Mouse (Mus musculus): ENCODE results near the gene Papola. TPM values are rescaled to one million over a fixed set of nuclear protein-coding genes. Genes with fewer than 3 reads are reported as not detected.

Gene Papola
- polyA plus RNA-seq, 1 experiment from 2014 or later = 198 TPM

GRCm38 (mm10) chr12:105805790-105806189, 21.3 kb downstream of the Papola start:
- H3K4me1 ChIP-seq (replicated peaks) = 0 out of 2 replicates have a peak, but pooled peaks cover 3% of the 10 kb centered on the region
- H3K9ac ChIP-seq = no peak overlapping the region
- H3K27me3 ChIP-seq (replicated peaks) = no peaks in the 10 kb centered on the region
- no peak overlapping the region for H3K27ac ChIP-seq (ENCODE audit: poor library complexity, severe bottlenecking)
- H3K4me3 ChIP-seq = no peak overlapping the region
- peaks cover 62% of the 10 kb centered on the region for H3K36me3 ChIP-seq
- 79% methylated on average over 3 of the region's 3 CpGs for WGBS
- ATAC-seq (ENCODE audit: insufficient number of reproducible peaks, low FRiP score) = no peak
- no peaks in the 10 kb centered on the region for H3K9me3 ChIP-seq (replicated peaks)
- H3K4me2 ChIP-seq = no peak overlapping the region

- ATAC-seq (ENCODE audit: insufficient number of reproducible peaks, low FRiP score) = no peak
- H3K27me3 ChIP-seq (replicated peaks) = no peaks in the 10 kb centered on the region
- WGBS = 84% methylated on average over 3 of the region's 3 CpGs
Measured at GRCm38 (mm10) chr12:105806205-105806604, 21.7 kb downstream of the Papola start.

GRCm38 (mm10) chr12:105807416-105807815, 22.9 kb downstream of the Papola start:
- H3K4me3 ChIP-seq = no peak overlapping the region
- H3K36me3 ChIP-seq = peaks cover 67% of the 10 kb centered on the region
- ATAC-seq (ENCODE audit: insufficient number of reproducible peaks, low FRiP score) = no peak
- H3K4me1 ChIP-seq (replicated peaks) = 0 out of 2 replicates have a peak, but pooled peaks cover 5% of the 10 kb centered on the region
- no peak overlapping the region for H3K27ac ChIP-seq (ENCODE audit: poor library complexity, severe bottlenecking)
- H3K9ac ChIP-seq = no peak overlapping the region
- 76% methylated on average over 7 of the region's 7 CpGs for WGBS
- H3K9me3 ChIP-seq (replicated peaks) = no peaks in the 10 kb centered on the region
- H3K27me3 ChIP-seq (replicated peaks) = no peaks in the 10 kb centered on the region
- H3K4me2 ChIP-seq = no peak overlapping the region

More at GRCm38 (mm10) chr12:105806205-105806604, 21.7 kb downstream of the Papola start:
- Histone ChIP-seq H3K36me3 (peaks cover 63% of the 10 kb centered on the region), H3K4me2 (no peak overlapping the region), H3K4me1 (replicated peaks) (0 out of 2 replicates have a peak, but pooled peaks cover 5% of the 10 kb centered on the region), H3K27ac (ENCODE audit: poor library complexity, severe bottlenecking) (no peak overlapping the region), H3K9me3 (replicated peaks) (no peaks in the 10 kb centered on the region), H3K9ac (no peak overlapping the region), H3K4me3 (no peak overlapping the region)

- Histone ChIP-seq H3K9ac (no peak overlapping the region), H3K4me2 (no peak overlapping the region), H3K4me1 (replicated peaks) (peaks cover 10% of the 10 kb centered on the region; the same call in 1 of the 2 replicates), H3K36me3 (peaks cover 60% of the 10 kb centered on the region), H3K27me3 (replicated peaks) (no peaks in the 10 kb centered on the region), H3K9me3 (replicated peaks) (no peaks in the 10 kb centered on the region), H3K27ac (ENCODE audit: poor library complexity, severe bottlenecking) (no peak overlapping the region), H3K4me3 (no peak overlapping the region)
- 56% methylated on average over 3 of the region's 3 CpGs for WGBS
- no peak for ATAC-seq (ENCODE audit: insufficient number of reproducible peaks, low FRiP score)
Measured at GRCm38 (mm10) chr12:105808945-105809344, 24.5 kb downstream of the Papola start.

GRCm38 (mm10) chr12:105810608-105811007, 26.1 kb downstream of the Papola start:
- H3K4me1 ChIP-seq (replicated peaks) = peaks cover 14% of the 10 kb centered on the region; the same call in 1 of the 2 replicates
- H3K36me3 ChIP-seq = peaks cover 60% of the 10 kb centered on the region
- no peak overlapping the region for H3K4me2 ChIP-seq
- H3K9ac ChIP-seq = no peak overlapping the region
- no peak overlapping the region for H3K4me3 ChIP-seq
- H3K27me3 ChIP-seq (replicated peaks) = no peaks in the 10 kb centered on the region
- ATAC-seq (ENCODE audit: insufficient number of reproducible peaks, low FRiP score) = no peak
- 74% methylated on average over 6 of the region's 6 CpGs for WGBS
- H3K9me3 ChIP-seq (replicated peaks) = no peaks in the 10 kb centered on the region
- no peak overlapping the region for H3K27ac ChIP-seq (ENCODE audit: poor library complexity, severe bottlenecking)

- H3K36me3 ChIP-seq = peaks cover 58% of the 10 kb centered on the region
Measured at GRCm38 (mm10) chr12:105813957-105814356, 29.5 kb downstream of the Papola start.

GRCm38 (mm10) chr12:105823472-105823871, 39.0 kb downstream of the Papola start:
- Histone ChIP-seq H3K27me3 (replicated peaks) (no peaks in the 10 kb centered on the region), H3K9me3 (replicated peaks) (no peaks in the 10 kb centered on the region), H3K4me2 (no peak overlapping the region), H3K4me3 (no peak overlapping the region), H3K27ac (ENCODE audit: poor library complexity, severe bottlenecking) (no peak overlapping the region), H3K36me3 (peaks cover 85% of the 10 kb centered on the region), H3K4me1 (replicated peaks) (no peaks in the 10 kb centered on the region), H3K9ac (no peak overlapping the region)
- WGBS = 76% methylated on average over 4 of the region's 4 CpGs
- ATAC-seq (ENCODE audit: insufficient number of reproducible peaks, low FRiP score) = no peak

More at GRCm38 (mm10) chr12:105813957-105814356, 29.5 kb downstream of the Papola start:
- no peak overlapping the region for H3K4me2 ChIP-seq
- no peak for ATAC-seq (ENCODE audit: insufficient number of reproducible peaks, low FRiP score)
- no peaks in the 10 kb centered on the region for H3K27me3 ChIP-seq (replicated peaks)
- no peaks in the 10 kb centered on the region for H3K9me3 ChIP-seq (replicated peaks)
- WGBS = 72% methylated on average over 6 of the region's 6 CpGs
- H3K9ac ChIP-seq = no peak overlapping the region
- peaks cover 14% of the 10 kb centered on the region; the same call in 1 of the 2 replicates for H3K4me1 ChIP-seq (replicated peaks)
- no peak overlapping the region for H3K27ac ChIP-seq (ENCODE audit: poor library complexity, severe bottlenecking)
- H3K4me3 ChIP-seq = no peak overlapping the region

GRCm38 (mm10) chr12:105824743-105825142, 40.2 kb downstream of the Papola start:
- no peak; the same call in 1 of the 2 replicates for ATAC-seq (ENCODE audit: insufficient number of reproducible peaks, low FRiP score)
- Histone ChIP-seq H3K27ac (ENCODE audit: poor library complexity, severe bottlenecking) (no peak overlapping the region), H3K9me3 (replicated peaks) (no peaks in the 10 kb centered on the region), H3K9ac (no peak overlapping the region), H3K4me1 (replicated peaks) (no peaks in the 10 kb centered on the region), H3K4me3 (no peak overlapping the region), H3K4me2 (no peak overlapping the region), H3K27me3 (replicated peaks) (no peaks in the 10 kb centered on the region), H3K36me3 (peaks cover 88% of the 10 kb centered on the region)
- 40% methylated on average over 8 of the region's 8 CpGs for WGBS

GRCm38 (mm10) chr12:105825266-105825665, 40.8 kb downstream of the Papola start:
- no peaks in the 10 kb centered on the region for H3K9me3 ChIP-seq (replicated peaks)
- H3K36me3 ChIP-seq = peaks cover 86% of the 10 kb centered on the region
- WGBS = 91% methylated on average over 4 of the region's 4 CpGs
- H3K27ac ChIP-seq (ENCODE audit: poor library complexity, severe bottlenecking) = no peak overlapping the region
- H3K4me1 ChIP-seq (replicated peaks) = no peaks in the 10 kb centered on the region
- no peak overlapping the region for H3K4me2 ChIP-seq
- no peak overlapping the region for H3K9ac ChIP-seq
- no peaks in the 10 kb centered on the region for H3K27me3 ChIP-seq (replicated peaks)
- no peak overlapping the region for H3K4me3 ChIP-seq
- no peak for ATAC-seq (ENCODE audit: insufficient number of reproducible peaks, low FRiP score)

- Histone ChIP-seq H3K27me3 (replicated peaks) (no peaks in the 10 kb centered on the region), H3K27ac (ENCODE audit: poor library complexity, severe bottlenecking) (no peak overlapping the region), H3K36me3 (peaks cover 77% of the 10 kb centered on the region), H3K9ac (no peak overlapping the region), H3K4me1 (replicated peaks) (no peaks in the 10 kb centered on the region), H3K4me3 (no peak overlapping the region), H3K9me3 (replicated peaks) (no peaks in the 10 kb centered on the region), H3K4me2 (no peak overlapping the region)
- WGBS = 84% methylated on average over 6 of the region's 6 CpGs
- ATAC-seq (ENCODE audit: insufficient number of reproducible peaks, low FRiP score) = no peak
Measured at GRCm38 (mm10) chr12:105832541-105832940, 48.0 kb downstream of the Papola start.

- no peak for ATAC-seq (ENCODE audit: insufficient number of reproducible peaks, low FRiP score)
- WGBS = 53% methylated on average over 6 of the region's 6 CpGs
Measured at GRCm38 (mm10) chr12:105834926-105835325, 50.4 kb downstream of the Papola start.

GRCm38 (mm10) chr12:105835571-105835970, 51.1 kb downstream of the Papola start:
- H3K9me3 ChIP-seq (replicated peaks) = no peaks in the 10 kb centered on the region
- H3K36me3 ChIP-seq = peaks cover 71% of the 10 kb centered on the region
- 87% methylated on average over 6 of the region's 6 CpGs for WGBS
- no peak overlapping the region for H3K4me3 ChIP-seq
- no peak overlapping the region for H3K27ac ChIP-seq (ENCODE audit: poor library complexity, severe bottlenecking)
- no peaks in the 10 kb centered on the region for H3K27me3 ChIP-seq (replicated peaks)
- no peak for ATAC-seq (ENCODE audit: insufficient number of reproducible peaks, low FRiP score)
- no peak overlapping the region for H3K9ac ChIP-seq
- no peak overlapping the region for H3K4me2 ChIP-seq
- no peaks in the 10 kb centered on the region for H3K4me1 ChIP-seq (replicated peaks)

More at GRCm38 (mm10) chr12:105834926-105835325, 50.4 kb downstream of the Papola start:
- peaks cover 68% of the 10 kb centered on the region for H3K36me3 ChIP-seq
- no peak overlapping the region for H3K4me2 ChIP-seq
- no peaks in the 10 kb centered on the region for H3K27me3 ChIP-seq (replicated peaks)
- no peaks in the 10 kb centered on the region for H3K4me1 ChIP-seq (replicated peaks)
- H3K9ac ChIP-seq = no peak overlapping the region
- H3K9me3 ChIP-seq (replicated peaks) = no peaks in the 10 kb centered on the region
- H3K27ac ChIP-seq (ENCODE audit: poor library complexity, severe bottlenecking) = no peak overlapping the region
- H3K4me3 ChIP-seq = no peak overlapping the region
